Mouse (Mus musculus) granulocyte monocyte progenitor cell, adult 5-6 weeks (primary cell): ENCODE measurements around the gene Pth1r. TPM values are rescaled to one million over a fixed set of nuclear protein-coding genes. Genes with fewer than 3 reads are reported as not detected.

ENCODE experiments used
- ATAC-seq: replicated peaks from 2 replicates; pipeline ENCODE4 v1.8.0; 2016; ENCODE audit warnings: mild to moderate bottlenecking, moderate TSS enrichment, inconsistent platforms; ENCODE audit not compliant: poor library complexity, severe bottlenecking
- total RNA-seq, 2 experiments: library from RNA; stranded (forward) in 1 of 2; stranded (reverse) in 1 of 2; fragments of 200-712, 200-1000 nt in 1 of 2; fragments of >200 nt in 1 of 2; fragmentation: Nextera tagmentation in 1 of 2; gene quantifications; 2 replicates each; pipeline ENCODE4 v1.2.3; 2014 to 2017

Pth1r gene
- total RNA-seq, 2 experiments from 2014 or later, result 0.10 TPM; not detected in 1

- no peak for ATAC-seq
Measured at GRCm38 (mm10) chr9:110750404-110751187, 3.7 kb upstream of the Pth1r start.

- no peak for ATAC-seq
Measured at GRCm38 (mm10) chr9:110748451-110748850, 1.5 kb upstream of the Pth1r start.

- no peak for ATAC-seq
Measured at GRCm38 (mm10) chr9:110746238-110746637, 707 bp downstream of the Pth1r start.

GRCm38 (mm10) chr9:110745752-110746151 is 1.2 kb downstream of the Pth1r start:
- no peak for ATAC-seq

- ATAC-seq, result no peak
Measured at GRCm38 (mm10) chr9:110743456-110744323, 3.3 kb downstream of the Pth1r start.

- no peak for ATAC-seq
Measured at GRCm38 (mm10) chr9:110742951-110743455, 3.9 kb downstream of the Pth1r start.

GRCm38 (mm10) chr9:110742295-110742950 is 4.5 kb downstream of the Pth1r start:
- peak; percentile 54 for ATAC-seq

- no peak for ATAC-seq
Measured at GRCm38 (mm10) chr9:110741711-110742294, 5.1 kb downstream of the Pth1r start, which contains the start of gene Myl3. Gene Myl3 (plus strand): TSS chr9:110741861.

GRCm38 (mm10) chr9:110739961-110740360 is 7.0 kb downstream of the Pth1r start:
- peak; percentile 21; the same call in 1 of the 2 replicates for ATAC-seq

GRCm38 (mm10) chr9:110738054-110738453 is 8.9 kb downstream of the Pth1r start:
- ATAC-seq, result no peak

GRCm38 (mm10) chr9:110736362-110736761 is 10.6 kb downstream of the Pth1r start:
- no peak for ATAC-seq

GRCm38 (mm10) chr9:110734154-110734553 is 12.8 kb downstream of the Pth1r start:
- peak; percentile 28; the same call in 1 of the 2 replicates for ATAC-seq

- ATAC-seq, result peak; percentile 10; the same call in 1 of the 2 replicates
Measured at GRCm38 (mm10) chr9:110733102-110733501, 13.8 kb downstream of the Pth1r start.

- peak; percentile 83 for ATAC-seq
Measured at GRCm38 (mm10) chr9:110732623-110733022, 14.3 kb downstream of the Pth1r start.

- ATAC-seq, result no peak
Measured at GRCm38 (mm10) chr9:110731859-110732258, 15.1 kb downstream of the Pth1r start.

- no peak for ATAC-seq
Measured at GRCm38 (mm10) chr9:110729841-110730240, 17.1 kb downstream of the Pth1r start.

GRCm38 (mm10) chr9:110726867-110727266 is 20.1 kb downstream of the Pth1r start:
- 0 out of 2 replicates have a peak, but pooled peaks have one; percentile 16 for ATAC-seq

GRCm38 (mm10) chr9:110725721-110726135 is 21.2 kb downstream of the Pth1r start:
- ATAC-seq, result no peak

GRCm38 (mm10) chr9:110722060-110722459 is 24.9 kb downstream of the Pth1r start:
- ATAC-seq, result no peak

GRCm38 (mm10) chr9:110719977-110720376 is 27.0 kb downstream of the Pth1r start:
- ATAC-seq, result no peak
